Mouse (Mus musculus): ENCODE data around the gene Psmb8. TPM values are rescaled to one million over a fixed set of nuclear protein-coding genes. Genes with fewer than 3 reads are reported as not detected.
A peak's percentile ranks its signal among the peaks of the same experiment; 100 is the strongest.

Psmb8 gene
- 3.0 and 4.1 TPM in 2 replicates for polyA plus RNA-seq (2015; fragmentation: Nextera tagmentation; extraction: Ambion mirVana)

DNA sequence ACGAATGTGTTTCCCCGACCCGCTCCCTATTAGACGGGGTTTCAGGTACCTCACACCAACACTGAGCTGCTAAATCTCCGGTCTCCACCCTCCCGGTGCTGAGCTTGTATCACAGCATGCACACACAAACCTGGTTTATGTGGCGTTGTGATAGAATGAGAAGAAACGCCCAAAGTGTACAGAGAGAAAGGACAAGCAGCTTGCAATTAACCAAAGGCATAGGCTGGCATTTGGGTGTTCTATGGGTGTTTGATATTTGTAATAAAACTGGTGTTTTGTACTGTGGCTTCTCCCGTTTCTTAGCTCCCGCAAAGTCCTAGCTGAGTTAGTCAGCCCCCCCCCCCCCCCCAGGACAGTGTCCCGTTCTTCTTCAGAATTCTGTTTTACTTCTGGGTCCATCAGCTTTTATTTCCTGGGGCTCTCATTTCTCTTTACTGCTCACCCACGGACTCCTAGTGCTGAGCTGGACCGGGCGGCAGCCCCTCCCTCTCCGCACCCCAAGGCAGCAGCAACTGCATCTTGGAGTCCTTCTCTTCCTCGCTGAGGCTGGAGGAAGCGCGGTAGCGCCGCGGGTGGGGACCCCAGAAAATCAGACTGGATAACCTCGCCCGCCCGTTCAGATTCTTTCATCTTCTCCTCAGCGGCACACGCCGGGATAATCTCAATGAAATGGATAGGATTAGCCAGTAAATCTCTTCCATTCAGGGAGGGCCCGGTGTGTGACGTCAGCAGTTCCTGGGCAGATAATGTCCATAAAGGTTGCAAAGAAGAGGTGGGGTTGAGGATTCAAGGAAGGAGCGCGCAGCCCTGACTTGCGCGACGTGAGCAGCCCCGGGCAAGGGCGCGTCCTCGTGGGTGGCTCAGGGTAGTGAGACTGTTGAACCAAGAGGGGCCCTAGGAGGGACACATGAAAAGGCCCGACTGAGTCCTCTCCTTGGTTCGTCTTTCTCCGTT, at the start of gene Psmb8:
TSS of gene Psmb8 (plus strand) at position 781 of the 954 bp plus-strand sequence.
- peak; percentile 88 for ATAC-seq
- WGBS: 5% methylated on average over 41 of the region's 41 CpGs
- H3K27ac ChIP-seq (ENCODE audit: low read depth, low read length): no peak within 1 kb of the TSS
- H3K9me3 ChIP-seq (ENCODE audit: control insufficient read depth, low read length): no peaks in the 10 kb centered on the region
- H3K4me2 ChIP-seq (ENCODE audit: low read length): peak within 1 kb of the TSS; percentile 88
- H3K36me3 ChIP-seq (ENCODE audit: control insufficient read depth, insufficient read depth, low read length): no peaks in the 10 kb centered on the region
- H3K4me3 ChIP-seq (ENCODE audit: low read length): peak within 1 kb of the TSS; percentile 48
- H3K9ac ChIP-seq (ENCODE audit: low read depth, low read length): peak within 1 kb of the TSS; percentile 60
- peaks cover 8% of the 10 kb centered on the region for H3K4me1 ChIP-seq (ENCODE audit: control insufficient read depth, insufficient read depth, low read depth, low read length)
- H3K27me3 ChIP-seq (replicated peaks; ENCODE audit: control insufficient read depth, insufficient read depth, low read length): peaks cover 55% of the 10 kb centered on the region

DNA sequence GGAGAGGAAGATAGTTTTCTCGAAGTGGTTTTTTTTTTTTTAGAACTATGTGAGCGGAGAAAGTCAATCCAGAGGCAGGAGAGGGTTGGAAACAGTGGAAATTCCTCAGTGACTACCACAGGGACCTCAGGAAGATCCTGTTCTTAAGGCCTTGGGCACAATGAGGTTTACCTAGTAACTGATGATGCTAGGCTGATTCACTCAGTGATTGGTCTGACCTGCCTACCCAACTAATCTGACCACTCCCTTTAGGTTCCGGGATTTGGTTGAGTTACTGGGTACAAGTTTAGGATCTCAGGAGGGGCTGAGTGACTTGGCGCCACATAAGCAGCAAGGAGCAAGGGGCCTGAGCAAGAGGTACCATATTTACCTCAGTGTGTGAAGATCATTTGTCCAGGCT, 44.6 kb upstream of the Psmb8 start, which contains the start of gene H2-DMb1:
TSS of gene H2-DMb1 (plus strand) at position 150 of the 400 bp plus-strand sequence.
- Histone ChIP-seq H3K4me1 (ENCODE audit: control insufficient read depth, insufficient read depth, low read depth, low read length) (no peaks in the 10 kb centered on the region), H3K9me3 (ENCODE audit: control insufficient read depth, low read length) (no peaks in the 10 kb centered on the region), H3K4me3 (ENCODE audit: low read length) (no peak within 1 kb of the TSS), H3K36me3 (ENCODE audit: control insufficient read depth, insufficient read depth, low read length) (no peaks in the 10 kb centered on the region), H3K9ac (ENCODE audit: low read depth, low read length) (no peak within 1 kb of the TSS), H3K27ac (ENCODE audit: low read depth, low read length) (no peak within 1 kb of the TSS), H3K27me3 (replicated peaks; ENCODE audit: control insufficient read depth, insufficient read depth, low read length) (no peaks in the 10 kb centered on the region), H3K4me2 (ENCODE audit: low read length) (no peak within 1 kb of the TSS)
- 62% methylated on average over 4 of the region's 4 CpGs for WGBS
- no peak for ATAC-seq

DNA sequence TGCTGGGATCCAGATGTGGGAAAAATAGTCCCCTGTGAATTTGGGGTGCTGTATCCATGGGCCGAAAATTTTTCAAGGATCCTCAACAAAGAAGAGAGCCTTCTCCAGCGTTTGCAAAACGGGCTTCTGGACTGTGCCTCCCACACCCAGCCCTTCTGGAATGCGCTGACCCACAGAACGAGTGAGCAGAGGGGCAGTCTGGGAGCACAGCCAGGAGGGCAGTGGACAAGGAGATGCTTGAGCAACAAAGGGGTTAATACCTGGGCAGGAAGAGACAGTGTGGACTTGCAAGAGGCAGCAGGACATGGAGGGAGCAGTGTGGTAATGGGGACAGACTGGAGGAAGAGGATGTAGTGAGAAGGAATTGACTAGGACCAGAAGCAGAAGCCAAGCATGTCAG, 42.0 kb upstream of the Psmb8 start:
- Histone ChIP-seq H3K4me1 (ENCODE audit: control insufficient read depth, insufficient read depth, low read depth, low read length) (no peaks in the 10 kb centered on the region), H3K9ac (ENCODE audit: low read depth, low read length) (no peak overlapping the region), H3K36me3 (ENCODE audit: control insufficient read depth, insufficient read depth, low read length) (no peaks in the 10 kb centered on the region), H3K27me3 (replicated peaks; ENCODE audit: control insufficient read depth, insufficient read depth, low read length) (no peaks in the 10 kb centered on the region), H3K9me3 (ENCODE audit: control insufficient read depth, low read length) (no peaks in the 10 kb centered on the region), H3K4me3 (ENCODE audit: low read length) (no peak overlapping the region), H3K4me2 (ENCODE audit: low read length) (no peak overlapping the region), H3K27ac (ENCODE audit: low read depth, low read length) (no peak overlapping the region)
- ATAC-seq: no peak
- 57% methylated on average over 5 of the region's 5 CpGs for WGBS

GRCm38 (mm10) chr17:34164202-34164895, 33.2 kb upstream of the Psmb8 start:
- no peak for ATAC-seq
- Histone ChIP-seq H3K4me1 (ENCODE audit: control insufficient read depth, insufficient read depth, low read depth, low read length) (no peaks in the 10 kb centered on the region), H3K36me3 (ENCODE audit: control insufficient read depth, insufficient read depth, low read length) (no peaks in the 10 kb centered on the region), H3K27me3 (replicated peaks; ENCODE audit: control insufficient read depth, insufficient read depth, low read length) (no peaks in the 10 kb centered on the region), H3K9ac (ENCODE audit: low read depth, low read length) (no peak overlapping the region), H3K27ac (ENCODE audit: low read depth, low read length) (no peak overlapping the region), H3K4me3 (ENCODE audit: low read length) (no peak overlapping the region), H3K9me3 (ENCODE audit: control insufficient read depth, low read length) (no peaks in the 10 kb centered on the region; the same call in 1 of the 2 replicates), H3K4me2 (ENCODE audit: low read length) (no peak overlapping the region)
- WGBS: 41% methylated on average over 9 of the region's 9 CpGs

GRCm38 (mm10) chr17:34165033-34165730, 32.3 kb upstream of the Psmb8 start:
- no peaks in the 10 kb centered on the region for H3K27me3 ChIP-seq (replicated peaks; ENCODE audit: control insufficient read depth, insufficient read depth, low read length)
- no peaks in the 10 kb centered on the region for H3K36me3 ChIP-seq (ENCODE audit: control insufficient read depth, insufficient read depth, low read length)
- WGBS: 87% methylated on average over 6 of the region's 6 CpGs
- H3K4me1 ChIP-seq (ENCODE audit: control insufficient read depth, insufficient read depth, low read depth, low read length): no peaks in the 10 kb centered on the region
- H3K9me3 ChIP-seq (ENCODE audit: control insufficient read depth, low read length): no peaks in the 10 kb centered on the region; the same call in 1 of the 2 replicates
- no peak for ATAC-seq
- H3K4me3 ChIP-seq (ENCODE audit: low read length): no peak overlapping the region
- no peak overlapping the region for H3K4me2 ChIP-seq (ENCODE audit: low read length)
- H3K9ac ChIP-seq (ENCODE audit: low read depth, low read length): no peak overlapping the region
- no peak overlapping the region for H3K27ac ChIP-seq (ENCODE audit: low read depth, low read length)

GRCm38 (mm10) chr17:34169279-34169678, 28.2 kb upstream of the Psmb8 start:
- no peaks in the 10 kb centered on the region; the same call in 1 of the 2 replicates for H3K9me3 ChIP-seq (ENCODE audit: control insufficient read depth, low read length)
- ATAC-seq: no peak; the same call in 1 of the 2 replicates
- no peaks in the 10 kb centered on the region for H3K4me1 ChIP-seq (ENCODE audit: control insufficient read depth, insufficient read depth, low read depth, low read length)
- no peaks in the 10 kb centered on the region for H3K27me3 ChIP-seq (replicated peaks; ENCODE audit: control insufficient read depth, insufficient read depth, low read length)
- no peak overlapping the region for H3K4me3 ChIP-seq (ENCODE audit: low read length)
- no peak overlapping the region for H3K4me2 ChIP-seq (ENCODE audit: low read length)
- no peak overlapping the region for H3K9ac ChIP-seq (ENCODE audit: low read depth, low read length)
- no peak overlapping the region for H3K27ac ChIP-seq (ENCODE audit: low read depth, low read length)
- no peaks in the 10 kb centered on the region for H3K36me3 ChIP-seq (ENCODE audit: control insufficient read depth, insufficient read depth, low read length)
- WGBS: 0% methylated on average over 2 of the region's 2 CpGs

- H3K9me3 ChIP-seq (ENCODE audit: control insufficient read depth, low read length): no peaks in the 10 kb centered on the region; the same call in 1 of the 2 replicates
- no peaks in the 10 kb centered on the region for H3K27me3 ChIP-seq (replicated peaks; ENCODE audit: control insufficient read depth, insufficient read depth, low read length)
- H3K4me3 ChIP-seq (ENCODE audit: low read length): no peak overlapping the region
- no peak for ATAC-seq
- no peaks in the 10 kb centered on the region for H3K36me3 ChIP-seq (ENCODE audit: control insufficient read depth, insufficient read depth, low read length)
- no peak overlapping the region for H3K4me2 ChIP-seq (ENCODE audit: low read length)
- no peak overlapping the region for H3K27ac ChIP-seq (ENCODE audit: low read depth, low read length)
- H3K9ac ChIP-seq (ENCODE audit: low read depth, low read length): no peak overlapping the region
- no peaks in the 10 kb centered on the region for H3K4me1 ChIP-seq (ENCODE audit: control insufficient read depth, insufficient read depth, low read depth, low read length)
- 33% methylated on average over 4 of the region's 4 CpGs for WGBS
Observed at GRCm38 (mm10) chr17:34170487-34170876, 27.0 kb upstream of the Psmb8 start.

DNA sequence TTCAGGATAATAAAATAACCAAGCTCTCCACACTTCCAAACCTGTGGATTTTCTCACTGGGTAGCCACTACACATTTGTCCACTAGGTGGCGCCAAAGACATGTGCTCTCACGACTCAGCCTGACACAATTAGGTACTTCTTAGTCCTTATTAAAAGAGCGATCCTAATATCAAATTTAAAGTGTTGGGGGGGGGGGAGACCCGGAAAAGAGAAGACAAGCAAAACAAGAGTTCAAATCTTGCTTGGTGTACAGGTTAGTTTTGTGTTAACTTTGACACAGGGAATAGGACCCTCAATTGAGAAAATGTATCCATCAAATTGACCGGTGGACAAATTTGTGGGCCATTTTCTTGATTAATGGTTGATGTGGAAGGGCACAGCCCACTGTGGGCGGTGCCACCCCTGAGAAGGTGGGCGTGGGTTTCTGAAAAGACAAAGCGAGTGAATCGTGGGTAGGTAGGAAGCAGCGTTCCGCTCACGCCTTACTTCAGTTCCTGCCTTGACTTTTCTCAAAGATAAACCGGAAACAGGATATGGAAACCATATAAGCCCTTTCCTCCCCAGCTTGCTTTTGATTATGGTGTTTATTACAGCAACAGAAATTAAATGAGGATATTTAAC, 26.5 kb upstream of the Psmb8 start:
- no peak overlapping the region for H3K27ac ChIP-seq (ENCODE audit: low read depth, low read length)
- no peaks in the 10 kb centered on the region for H3K4me1 ChIP-seq (ENCODE audit: control insufficient read depth, insufficient read depth, low read depth, low read length)
- no peak overlapping the region for H3K9ac ChIP-seq (ENCODE audit: low read depth, low read length)
- no peak for ATAC-seq
- no peaks in the 10 kb centered on the region for H3K27me3 ChIP-seq (replicated peaks; ENCODE audit: control insufficient read depth, insufficient read depth, low read length)
- WGBS: 45% methylated on average over 13 of the region's 13 CpGs
- H3K4me2 ChIP-seq (ENCODE audit: low read length): no peak overlapping the region
- no peaks in the 10 kb centered on the region; the same call in 1 of the 2 replicates for H3K9me3 ChIP-seq (ENCODE audit: control insufficient read depth, low read length)
- no peak overlapping the region for H3K4me3 ChIP-seq (ENCODE audit: low read length)
- H3K36me3 ChIP-seq (ENCODE audit: control insufficient read depth, insufficient read depth, low read length): no peaks in the 10 kb centered on the region
